Mouse (Mus musculus): ENCODE data around the gene Olfr557.

GRCm38 (mm10) chr7:102733793-102734192 lies 38.1 kb downstream of the Olfr557 start:
- TF ChIP-seq CTCF (IDR thresholded peaks at IDR 0.05) = no peak
- no peak for TF ChIP-seq EP300 (IDR thresholded peaks at IDR 0.05)
